Mouse (Mus musculus) lung, adult 18-20 months (tissue): ENCODE data around the gene Dpp9.
A peak's percentile ranks its signal among the peaks of the same experiment; 100 is the strongest.

ENCODE experiments used
- DNase-seq, 2 experiments: peaks; one replicate each; pipeline ENCODE4 v3.0.0; 2022; ENCODE audit warnings: mixed read lengths in 2 of 2

The Dpp9 gene

GRCm38 (mm10) chr17:56226566-56226965 is 7.9 kb upstream of the Dpp9 start:
- no peak for DNase-seq

- no peak for DNase-seq
These were observed 6.2 kb upstream of the Dpp9 start for GRCm38 (mm10) chr17:56224916-56225315.

DNA sequence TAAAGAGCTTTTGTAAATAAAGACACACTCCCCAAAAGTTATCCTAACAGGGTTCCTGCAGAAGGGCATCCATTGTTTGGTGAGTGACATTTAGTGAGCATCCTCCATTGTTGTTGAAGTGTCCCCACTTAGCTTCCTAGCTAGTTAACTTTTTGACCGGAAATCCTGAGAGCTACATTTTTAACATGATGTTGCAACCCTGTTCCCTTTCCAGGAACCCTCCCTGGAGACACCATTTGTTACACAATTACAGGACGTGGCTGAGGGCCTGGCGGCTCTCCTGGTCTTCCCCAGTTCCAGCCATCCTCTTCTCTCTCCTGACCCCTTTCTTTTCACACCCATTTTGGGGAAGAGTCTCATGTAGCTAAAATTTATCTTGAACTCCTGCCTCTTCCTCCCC is 1.1 kb upstream of the Dpp9 start:
- peak; percentile 66 to 78 for DNase-seq

GRCm38 (mm10) chr17:56219251-56219650 is 546 bp upstream of the Dpp9 start:
- DNase-seq, result no peak

GRCm38 (mm10) chr17:56217670-56218069 is 1.0 kb downstream of the Dpp9 start:
- no peak for DNase-seq

DNA sequence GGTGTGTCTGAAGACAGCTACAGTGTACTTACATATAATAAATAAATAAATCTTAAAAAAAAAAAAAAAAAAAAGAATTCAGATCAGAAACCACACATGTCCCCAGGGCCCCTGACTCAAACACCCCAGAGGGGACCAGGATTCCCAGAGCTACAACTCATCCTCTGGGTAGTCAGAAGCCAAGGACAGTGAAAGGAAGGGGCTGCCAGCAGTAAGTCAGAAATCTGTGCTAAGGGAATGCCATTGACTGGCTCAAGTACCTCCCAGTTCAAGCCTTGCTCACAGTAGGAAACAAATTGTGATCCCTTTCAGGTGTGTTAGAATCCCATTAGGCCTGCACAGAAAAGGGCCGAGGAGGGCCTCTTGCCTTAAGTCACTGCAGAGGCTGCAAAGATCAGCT is 4.5 kb downstream of the Dpp9 start:
- DNase-seq, result no peak

- DNase-seq, result peak; percentile 62 to 78
These were observed 6.0 kb downstream of the Dpp9 start for GRCm38 (mm10) chr17:56212676-56213075.

DNA sequence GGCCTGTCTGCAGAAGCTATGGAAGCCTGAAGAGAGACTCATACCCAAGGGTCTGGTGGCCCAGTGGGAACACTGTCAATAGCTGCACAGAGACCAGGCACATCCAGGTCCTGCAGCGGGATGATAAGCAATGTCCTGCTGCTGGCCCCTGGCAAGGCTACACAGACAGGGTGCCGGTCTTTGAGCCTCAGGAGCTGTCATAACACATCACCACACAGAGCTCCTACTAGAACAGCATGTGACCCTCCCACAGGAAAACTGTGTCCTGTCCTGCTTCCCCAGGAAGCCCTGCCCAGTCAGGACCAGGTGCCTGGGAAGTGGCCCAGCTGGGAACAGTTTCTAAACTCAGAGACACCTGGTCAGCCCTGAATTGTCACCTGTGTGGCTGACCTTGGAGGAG is 7.6 kb downstream of the Dpp9 start:
- no peak for DNase-seq

DNA sequence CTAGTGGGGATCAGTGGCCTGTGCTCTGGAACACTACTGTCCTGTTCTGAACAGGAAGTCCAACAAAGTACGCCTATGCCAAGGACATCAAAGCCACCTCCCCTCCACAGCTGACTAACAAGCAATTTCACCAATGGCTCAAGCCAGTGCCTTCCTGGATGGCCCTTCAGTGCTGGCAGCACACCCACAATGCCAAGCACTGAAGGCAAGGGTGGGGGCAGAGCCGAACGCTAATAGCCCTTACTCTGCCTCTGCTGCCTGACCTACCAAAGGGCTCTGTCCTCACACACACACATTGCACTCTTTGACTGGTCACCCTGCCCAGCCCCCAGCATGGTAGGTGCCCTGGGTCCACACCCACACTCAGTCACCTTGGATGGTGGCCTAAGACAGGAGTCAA is 9.9 kb downstream of the Dpp9 start:
- DNase-seq, result peak; percentile 87 to 90

- no peak for DNase-seq
These were observed 10.7 kb downstream of the Dpp9 start for GRCm38 (mm10) chr17:56207963-56208530.

DNA sequence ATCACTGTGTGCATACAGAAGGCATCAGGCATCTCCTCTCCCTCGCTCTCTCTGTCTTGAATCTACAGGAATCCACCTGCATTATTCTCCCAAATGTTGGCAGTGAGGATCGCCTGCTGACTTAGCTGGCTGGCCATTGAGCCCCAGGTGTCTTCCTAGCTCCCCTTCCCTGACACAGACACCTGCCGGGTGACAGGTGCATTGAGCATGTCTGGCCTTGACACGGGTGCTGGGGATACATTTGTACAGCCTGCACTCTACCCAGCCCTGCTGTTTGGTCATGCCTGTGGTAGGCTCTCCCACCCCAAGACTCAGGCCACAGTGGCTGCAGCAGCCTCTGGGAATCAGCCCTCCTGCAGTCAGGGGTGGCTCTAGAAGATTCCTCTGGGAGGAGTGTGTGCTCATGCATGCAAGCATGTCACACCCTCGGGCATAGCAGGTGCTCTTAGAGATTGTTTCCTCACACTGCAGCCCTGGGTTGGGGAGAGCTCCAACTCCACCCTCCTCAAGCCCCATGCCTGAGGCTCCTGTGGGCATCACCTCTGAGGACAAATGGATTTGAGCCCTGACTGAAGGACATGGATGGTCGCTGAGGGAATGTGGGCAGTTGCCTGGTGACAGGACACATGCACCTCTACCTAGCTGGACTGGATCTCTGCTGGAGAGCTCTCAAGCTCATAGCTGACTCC is 11.6 kb downstream of the Dpp9 start:
- DNase-seq, result peak; percentile 40 to 54

GRCm38 (mm10) chr17:56206276-56206884 is 12.3 kb downstream of the Dpp9 start:
- peak; percentile 91 to 94 for DNase-seq

DNA sequence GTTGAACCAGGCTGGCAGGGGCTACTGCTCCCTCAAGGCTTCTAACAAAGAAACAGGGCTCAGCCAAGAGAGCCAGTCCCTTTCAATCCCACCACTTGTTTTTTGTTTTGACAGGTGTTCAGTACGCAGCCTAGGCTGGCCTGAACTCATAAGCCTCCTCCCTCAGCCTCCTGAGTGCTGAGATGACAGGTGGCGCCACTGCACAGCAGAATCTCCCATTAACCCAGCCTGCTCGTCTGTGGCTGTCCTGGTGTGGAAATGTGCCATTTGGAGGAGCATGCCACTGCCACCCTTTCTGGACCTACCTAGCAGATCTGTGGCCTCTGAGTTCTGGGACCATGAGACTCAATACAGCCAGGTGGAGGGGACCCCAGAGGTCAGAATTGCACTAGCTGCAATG is 15.0 kb downstream of the Dpp9 start:
- no peak for DNase-seq

DNA sequence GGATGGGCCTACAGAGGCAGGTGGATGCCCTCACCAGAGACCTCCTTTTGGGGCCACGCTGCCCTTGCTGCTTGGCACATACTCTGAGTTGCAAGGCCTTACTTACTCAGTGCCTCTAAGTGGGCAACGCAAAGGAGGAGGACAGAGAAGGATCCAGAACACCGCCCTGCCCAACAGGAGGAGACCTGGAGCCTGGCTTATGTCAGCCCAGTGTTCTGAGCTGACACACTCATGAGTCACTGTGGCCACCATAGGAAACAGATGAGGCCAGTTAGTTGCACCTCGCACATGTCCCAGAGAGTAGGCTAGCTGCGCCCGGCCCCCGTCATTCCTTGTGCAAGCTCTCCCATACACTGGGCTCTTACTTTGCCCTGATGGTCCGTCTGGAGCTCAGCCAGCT is 16.2 kb downstream of the Dpp9 start:
- no peak for DNase-seq

DNA sequence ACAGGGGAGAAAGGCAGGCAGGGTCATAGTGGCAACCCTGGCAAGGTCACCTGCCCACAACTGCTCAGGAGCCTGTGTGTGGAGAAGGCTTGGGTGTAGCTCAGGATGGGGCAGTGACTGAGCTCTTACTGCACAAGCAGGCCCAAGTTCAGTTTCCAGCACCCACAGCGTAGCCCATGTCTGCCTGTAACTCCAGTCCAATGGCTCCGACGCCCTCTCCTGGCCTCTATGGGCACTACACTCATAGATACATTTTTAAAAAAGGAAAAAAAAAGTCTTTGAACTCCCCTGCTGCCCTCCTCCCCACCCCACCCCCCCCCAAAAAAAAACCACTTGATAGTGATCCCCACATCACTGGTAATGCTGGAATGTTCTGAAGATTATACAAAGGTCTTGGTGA is 17.1 kb downstream of the Dpp9 start:
- no peak for DNase-seq

DNA sequence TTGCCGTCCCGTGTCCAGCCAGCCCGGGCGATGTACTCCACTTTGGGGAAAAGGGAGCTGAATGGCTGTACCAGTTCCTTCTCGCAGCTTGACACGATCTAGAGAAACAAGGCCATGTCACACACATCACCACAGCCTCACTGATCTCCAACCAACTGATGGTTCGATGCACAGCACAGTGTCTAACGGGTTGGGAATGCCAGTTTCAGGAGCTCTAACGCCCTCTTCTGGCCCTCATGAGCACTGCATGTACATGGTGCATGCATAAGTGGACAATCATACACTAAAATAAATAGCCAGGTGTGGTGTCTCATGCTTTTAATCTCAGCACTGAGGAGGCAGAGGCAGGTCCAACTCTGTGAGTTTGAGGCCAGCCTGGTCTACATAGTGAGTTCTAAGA is 18.1 kb downstream of the Dpp9 start:
- DNase-seq, result no peak

DNA sequence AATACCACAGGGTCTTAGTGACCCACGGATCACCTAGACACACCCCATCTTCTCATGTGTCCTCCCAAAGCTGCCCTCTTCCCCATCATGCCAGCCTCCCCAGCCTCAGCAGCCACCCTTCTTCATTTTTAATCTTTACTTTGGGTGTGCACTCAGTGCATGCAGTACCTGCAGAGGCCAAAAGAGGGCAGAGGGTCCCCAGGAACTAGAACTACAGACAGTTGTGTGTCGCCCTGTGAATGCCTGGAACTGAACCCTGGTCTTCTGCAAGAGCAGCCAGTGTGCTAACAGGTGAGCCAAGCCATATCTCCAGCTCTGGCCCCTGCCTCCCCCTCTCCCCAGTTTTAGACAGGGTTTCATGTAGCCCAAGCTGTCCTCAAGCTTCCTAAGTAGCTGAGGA is 21.8 kb downstream of the Dpp9 start:
- DNase-seq, result no peak

DNA sequence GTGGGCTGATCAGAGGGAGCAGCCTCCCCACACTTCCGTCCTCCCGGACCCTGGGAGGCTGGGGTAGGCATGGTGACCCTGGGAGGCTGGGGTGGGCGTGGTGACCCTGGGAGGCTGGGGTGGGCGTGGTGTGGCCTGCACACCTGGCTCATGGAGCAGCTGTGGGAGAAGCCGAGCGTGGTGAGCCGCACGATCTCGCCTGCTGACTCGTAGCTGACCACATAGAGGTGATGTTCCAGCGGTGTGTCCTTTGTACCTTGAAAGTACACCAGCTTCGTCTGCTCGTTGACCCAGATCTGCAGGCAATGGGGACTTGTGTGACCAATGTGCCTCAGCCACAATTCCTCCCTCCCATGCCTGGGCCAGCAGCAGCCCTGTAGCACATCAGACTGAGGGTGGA is 23.9 kb downstream of the Dpp9 start:
- DNase-seq, result no peak

- no peak for DNase-seq
These were observed 24.3 kb downstream of the Dpp9 start for GRCm38 (mm10) chr17:56194357-56194756.

DNA sequence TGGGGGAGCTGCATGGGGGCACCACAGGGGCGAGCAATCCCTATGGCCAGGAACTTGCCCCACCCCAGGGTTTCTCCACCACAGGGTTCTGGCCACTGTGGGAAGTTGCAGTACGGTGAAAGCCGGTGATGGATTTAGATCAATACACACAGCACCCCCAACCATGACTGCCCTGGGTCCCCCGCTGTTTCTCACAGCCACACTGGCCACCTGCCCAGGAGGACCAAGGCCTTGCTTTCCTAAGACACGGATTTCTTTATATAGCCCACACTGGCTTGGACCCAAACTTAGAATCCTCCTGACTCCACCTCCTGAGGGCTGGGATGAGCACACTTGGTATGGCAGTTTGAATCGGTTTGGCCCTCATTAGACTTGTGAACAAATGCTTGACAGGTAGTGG is 27.4 kb downstream of the Dpp9 start:
- no peak for DNase-seq

- DNase-seq, result peak; percentile 37 to 52
These were observed 33.2 kb downstream of the Dpp9 start for GRCm38 (mm10) chr17:56185281-56186141.

GRCm38 (mm10) chr17:56183658-56184103 is 35.0 kb downstream of the Dpp9 start, which contains the start of gene Mydgf:
Gene Mydgf (minus strand): TSS chr17:56183920.
- DNase-seq, result peak; percentile 95 to 97

DNA sequence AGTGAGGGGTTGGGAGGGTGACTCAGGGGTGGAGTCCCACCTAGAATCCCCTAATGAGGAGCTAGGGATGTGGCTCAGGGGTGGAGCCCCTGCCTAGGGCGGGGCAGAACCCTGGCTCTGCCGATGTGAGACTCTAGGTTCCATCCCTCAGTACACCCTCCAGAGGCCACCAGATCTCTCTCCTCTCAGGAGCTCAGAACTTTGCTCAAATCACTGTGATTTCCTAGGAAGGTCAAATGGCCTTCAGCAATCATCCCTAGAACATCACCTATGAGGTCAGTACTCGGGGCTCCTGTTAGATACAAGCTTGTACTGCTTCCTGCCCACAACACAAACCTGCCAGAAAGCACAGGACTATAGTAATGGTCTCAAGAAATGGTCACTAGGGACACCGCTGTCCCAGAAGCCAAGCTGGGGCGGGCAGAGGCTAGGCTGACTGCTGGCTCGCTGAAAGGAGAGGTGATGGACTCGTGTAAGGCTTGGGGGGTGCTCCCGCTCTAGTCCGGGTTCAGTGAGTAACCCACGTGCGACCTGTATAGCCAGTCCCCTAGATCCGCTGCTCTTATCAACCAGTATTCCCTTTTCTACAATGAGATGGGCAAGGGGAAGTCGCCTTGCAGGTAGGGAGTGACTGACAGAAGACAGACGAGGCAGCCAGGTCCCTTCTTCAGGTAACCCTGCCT is 35.6 kb downstream of the Dpp9 start:
- DNase-seq, result no peak
